Mouse (Mus musculus) bone marrow macrophage, adult 2 months (primary cell): Measurements from ENCODE around the gene Sumo3. TPM values are rescaled to one million over a fixed set of nuclear protein-coding genes. Genes with fewer than 3 reads are reported as not detected.

Source experiments
- H3K27ac ChIP-seq: 2 replicates; pipeline ENCODE4 v1.5.1; 2012; ENCODE audit warnings: low read depth, low read length; ENCODE audit not compliant: insufficient read depth
- H3K4me1 ChIP-seq: 2 replicates; pipeline ENCODE4 v1.6.1; 2012; ENCODE audit warnings: low read length; ENCODE audit not compliant: control insufficient read depth, insufficient read depth
- H3K4me3 ChIP-seq: 2 replicates; pipeline ENCODE4 v1.5.1; 2012; ENCODE audit warnings: mild to moderate bottlenecking, low read length, moderate library complexity; ENCODE audit not compliant: insufficient read depth
- CTCF ChIP-seq: IDR thresholded peaks from 2 replicates; pipeline ENCODE4 v1.5.1; 2012; ENCODE audit warnings: low read depth, mild to moderate bottlenecking, low read length, moderate library complexity
- POLR2A ChIP-seq: IDR thresholded peaks from 2 replicates; pipeline ENCODE4 v1.6.1; 2012; ENCODE audit warnings: mild to moderate bottlenecking, low read depth, low read length, borderline replicate concordance
- polyA plus RNA-seq: library from polyadenylated mRNA; stranded (reverse); fragments of >200 nt; gene quantifications from 2 replicates; pipeline ENCODE4 v1.2.4, GENCODE M21; 2012; ENCODE audit not compliant: missing spikeins, insufficient read depth, insufficient read length

Gene Sumo3
- polyA plus RNA-seq, 1 experiment: 203 TPM

DNA sequence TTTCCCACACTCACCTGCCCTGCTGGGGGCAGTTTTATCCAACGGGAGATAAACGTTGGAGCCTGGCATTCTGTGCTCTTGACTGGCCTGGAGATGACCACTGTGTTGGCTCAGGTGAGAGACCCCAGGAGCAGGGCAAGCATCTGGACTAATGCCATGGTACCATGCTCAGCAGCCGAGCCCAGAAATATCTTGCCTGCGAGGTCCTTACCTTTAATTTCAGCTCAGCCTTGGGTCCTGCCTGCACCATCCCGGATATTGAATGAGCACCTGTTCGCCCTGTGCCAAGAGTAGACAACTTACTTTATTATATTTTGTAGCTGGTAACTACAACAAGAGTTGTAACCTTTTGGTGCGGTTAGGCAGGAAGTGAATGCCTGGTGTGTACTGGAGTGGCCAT, 958 bp downstream of the Sumo3 start:
- no peak for TF ChIP-seq POLR2A
- no peak for TF ChIP-seq CTCF
- H3K27ac ChIP-seq: peak overlapping the region; percentile 85
- peak overlapping the region; percentile 87 for H3K4me3 ChIP-seq
- H3K4me1 ChIP-seq: peaks cover 14% of the 10 kb centered on the region

DNA sequence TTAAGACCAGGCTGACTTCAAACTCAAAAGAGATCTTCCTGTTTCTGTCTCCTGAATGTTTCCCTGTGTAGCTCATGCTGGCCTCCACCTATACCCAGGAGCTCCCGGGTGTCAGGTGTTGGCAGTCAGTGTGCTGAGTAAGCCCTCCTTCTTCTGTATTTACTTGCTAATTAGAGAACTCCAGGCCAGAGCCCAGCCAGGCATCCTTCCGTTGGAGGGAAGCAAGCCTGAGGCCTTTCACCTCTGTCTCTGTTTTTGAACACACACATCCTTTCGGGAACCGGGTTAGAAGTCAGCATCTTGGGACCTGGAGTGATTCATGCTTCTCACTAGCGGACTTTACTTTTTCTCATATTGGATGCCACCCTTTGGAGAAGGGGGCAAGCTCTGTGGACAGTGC, 1.5 kb downstream of the Sumo3 start:
- TF ChIP-seq POLR2A (no peak), CTCF (no peak)
- Histone ChIP-seq H3K4me1 (peaks cover 14% of the 10 kb centered on the region), H3K4me3 (peak overlapping the region; percentile 87), H3K27ac (peak overlapping the region; percentile 85)

DNA sequence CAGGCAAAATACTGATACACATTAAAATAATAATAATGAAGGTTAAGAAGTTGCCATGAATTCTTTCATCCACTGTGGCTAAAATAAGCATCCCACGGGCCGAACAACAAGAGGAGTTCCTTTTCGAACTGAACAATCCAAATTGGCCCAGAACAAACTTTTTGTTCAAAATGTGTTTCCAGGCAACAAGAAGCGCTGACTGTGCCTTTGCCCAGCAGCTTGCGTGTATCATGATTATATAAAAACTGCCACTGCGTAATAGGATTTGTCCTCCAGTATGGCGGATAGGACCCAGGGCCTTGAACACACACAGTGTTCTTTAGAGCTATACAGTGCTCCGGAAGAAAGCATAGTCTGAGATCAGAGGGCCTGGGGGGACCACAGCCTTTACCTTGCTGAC, 2.7 kb downstream of the Sumo3 start:
- peaks cover 22% of the 10 kb centered on the region for H3K4me1 ChIP-seq
- H3K4me3 ChIP-seq: no peak overlapping the region
- TF ChIP-seq POLR2A: no peak
- no peak for TF ChIP-seq CTCF
- no peak overlapping the region for H3K27ac ChIP-seq

GRCm38 (mm10) chr10:77610221-77610961, 4.5 kb downstream of the Sumo3 start:
- Histone ChIP-seq H3K4me3 (no peak overlapping the region), H3K27ac (0 out of 2 replicates have a peak overlapping the region, but pooled peaks have one; percentile 8), H3K4me1 (peaks cover 32% of the 10 kb centered on the region)
- TF ChIP-seq POLR2A (no peak), CTCF (no peak)

- H3K4me3 ChIP-seq: no peak overlapping the region
- TF ChIP-seq POLR2A (no peak), CTCF (no peak)
- H3K27ac ChIP-seq: peak overlapping the region; percentile 83
- peaks cover 25% of the 10 kb centered on the region for H3K4me1 ChIP-seq
Measured at GRCm38 (mm10) chr10:77613409-77613808, 7.5 kb downstream of the Sumo3 start.

DNA sequence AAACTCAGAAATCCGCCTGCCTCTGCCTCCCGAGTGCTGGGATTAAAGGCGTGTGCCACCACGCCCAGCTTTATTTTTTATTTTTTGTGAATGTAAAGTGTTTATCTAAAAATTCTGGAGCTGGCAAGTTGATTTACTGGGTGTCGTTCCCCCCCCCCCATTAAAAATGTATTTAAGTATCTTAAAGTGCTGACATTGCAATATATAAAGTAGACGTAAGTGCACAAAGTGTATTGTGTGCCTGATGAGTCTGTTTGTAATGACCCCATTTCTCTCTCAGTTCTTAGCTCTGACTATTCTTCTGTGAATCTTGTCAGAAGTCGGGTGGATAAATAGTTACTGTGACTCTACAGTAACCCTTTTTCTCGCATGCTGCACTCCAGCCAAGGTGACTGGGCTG, 9.8 kb downstream of the Sumo3 start:
- Histone ChIP-seq H3K4me3 (no peak overlapping the region), H3K4me1 (peaks cover 31% of the 10 kb centered on the region), H3K27ac (no peak overlapping the region)
- TF ChIP-seq POLR2A (no peak), CTCF (no peak)

GRCm38 (mm10) chr10:77616166-77616565, 10.3 kb downstream of the Sumo3 start:
- no peak overlapping the region for H3K27ac ChIP-seq
- H3K4me1 ChIP-seq: peaks cover 34% of the 10 kb centered on the region
- no peak for TF ChIP-seq CTCF
- TF ChIP-seq POLR2A: no peak
- no peak overlapping the region for H3K4me3 ChIP-seq

- H3K4me3 ChIP-seq: no peak overlapping the region
- H3K4me1 ChIP-seq: peaks cover 40% of the 10 kb centered on the region
- H3K27ac ChIP-seq: no peak overlapping the region
- TF ChIP-seq CTCF (no peak), POLR2A (no peak)
Measured at GRCm38 (mm10) chr10:77616926-77617325, 11.0 kb downstream of the Sumo3 start.

DNA sequence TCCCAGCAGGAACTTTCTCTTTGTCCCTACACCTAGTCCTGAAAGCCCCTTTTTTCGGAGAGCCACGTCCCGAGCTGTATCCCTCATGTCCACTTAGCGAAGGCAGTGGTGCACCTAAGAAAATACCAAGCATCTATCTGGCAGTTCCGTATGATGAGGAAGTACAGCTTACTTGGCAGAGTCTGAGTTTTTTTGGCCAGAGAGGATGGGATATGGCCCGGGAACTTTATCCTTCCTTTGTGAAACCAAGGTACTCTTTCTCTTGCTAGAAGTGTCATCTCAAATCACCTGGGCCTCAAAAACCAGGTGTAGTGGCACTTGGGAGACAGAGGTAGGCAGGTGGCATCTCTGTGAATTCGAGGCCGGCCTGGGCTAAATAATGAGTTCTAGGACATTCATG, 15.6 kb downstream of the Sumo3 start:
- peak overlapping the region; percentile 95 for H3K27ac ChIP-seq
- H3K4me3 ChIP-seq: peak overlapping the region; percentile 90
- TF ChIP-seq POLR2A (no peak), CTCF (no peak)
- H3K4me1 ChIP-seq: peaks cover 46% of the 10 kb centered on the region
